Mouse (Mus musculus) heart, adult 2 months (tissue): Measurements from ENCODE around the gene Npy. TPM values are rescaled to one million over a fixed set of nuclear protein-coding genes. Genes with fewer than 3 reads are reported as not detected.

Experiments
- DNase-seq, 2 experiments: peaks; one replicate each; pipeline ENCODE4 v3.0.0; 2021
- H3K27ac ChIP-seq: fragments of 200-600 bp; 2 replicates; pipeline ENCODE4 v1.8.1; 2022
- H3K27me3 ChIP-seq: fragments of 200-500 bp; 2 replicates; pipeline ENCODE4 v1.6.1; 2012; ENCODE audit warnings: mild to moderate bottlenecking, low read length, inconsistent platforms, mixed read lengths; ENCODE audit not compliant: control insufficient read depth, insufficient read depth
- H3K36me3 ChIP-seq: fragments of 200-500 bp; 2 replicates; pipeline ENCODE4 v1.6.1; 2012; ENCODE audit warnings: low read length, inconsistent platforms; ENCODE audit not compliant: control insufficient read depth, insufficient read depth
- H3K4me1 ChIP-seq: fragments of 200-500 bp; 2 replicates; pipeline ENCODE4 v1.6.1; 2011; ENCODE audit warnings: low read length; ENCODE audit not compliant: control insufficient read depth, insufficient read depth
- H3K4me3 ChIP-seq: fragments of 200-600 bp; 2 replicates; pipeline ENCODE4 v1.8.1; 2022
- H3K79me2 ChIP-seq: fragments of 200-500 bp; replicated peaks from 2 replicates; pipeline ENCODE4 v1.6.1; 2012; ENCODE audit warnings: mild to moderate bottlenecking, inconsistent platforms, low read length, moderate library complexity, mixed read lengths; ENCODE audit not compliant: control insufficient read depth, insufficient read depth
- H3K9ac ChIP-seq: fragments of 200-500 bp; 2 replicates; pipeline ENCODE4 v1.6.1; 2012; ENCODE audit warnings: low read depth, mild to moderate bottlenecking, control low read depth, inconsistent platforms, low read length, mixed read lengths
- CTCF ChIP-seq: fragments of 200-600 bp; IDR thresholded peaks from 2 replicates; pipeline ENCODE4 v1.8.1; 2022; ENCODE audit warnings: antibody characterized with exemption, mild to moderate bottlenecking, moderate library complexity
- EP300 ChIP-seq: fragments of 200-500 bp; IDR thresholded peaks from 2 replicates; pipeline ENCODE4 v1.6.1; 2011; ENCODE audit warnings: low read depth, low read length, control low read depth; ENCODE audit not compliant: insufficient read depth
- POLR2A ChIP-seq: fragments of 200-500 bp; IDR thresholded peaks from 2 replicates; pipeline ENCODE4 v1.6.1; 2011; ENCODE audit warnings: mild to moderate bottlenecking, low read depth, low read length, control low read depth; ENCODE audit not compliant: insufficient read depth
- WGBS: fragments of 180-500 bp; shearing (Covaris S2); methylation state at CpG from one replicate; pipeline ENCODE4 v1.1.7; 2018; 5-methylcytosine and 5-hydroxymethylcytosine counted together
- intact Hi-C: fragments of 180-260 bp; cut with DNase I; formaldehyde crosslinking; loops from one replicate; pipeline ENCODE4 v1.15.1; 2025
- polyA plus RNA-seq: library from polyadenylated mRNA; depleted of rRNA; stranded (reverse); fragments of >200 nt; gene quantifications from 2 replicates; pipeline ENCODE4 v1.2.3, GENCODE M21; 2012
- total RNA-seq, 2 experiments: library from RNA; stranded (reverse); gene quantifications; 2 replicates each; pipeline ENCODE4 v1.2.3; 2021

Gene Npy
- total and polyA plus RNA-seq, 3 experiments, result 7.1 TPM; not detected in 2

- H3K27me3 ChIP-seq, result no peaks in the 10 kb centered on the region; the same call in 1 of the 2 replicates
- no peak overlapping the region for H3K9ac ChIP-seq
- H3K4me1 ChIP-seq, result no peaks in the 10 kb centered on the region
- no peaks in the 10 kb centered on the region for H3K36me3 ChIP-seq
- no peaks in the 10 kb centered on the region for H3K79me2 ChIP-seq
- no peak overlapping the region for H3K4me3 ChIP-seq
- DNase-seq, result no peak
- 77% methylated on average over 5 of the region's 5 CpGs for WGBS
- intact Hi-C loops, result no loop called here
- TF ChIP-seq EP300, result no peak
- H3K27ac ChIP-seq, result no peak overlapping the region
Observed at GRCm38 (mm10) chr6:49781852-49782251, 40.7 kb upstream of the Npy start.

DNA sequence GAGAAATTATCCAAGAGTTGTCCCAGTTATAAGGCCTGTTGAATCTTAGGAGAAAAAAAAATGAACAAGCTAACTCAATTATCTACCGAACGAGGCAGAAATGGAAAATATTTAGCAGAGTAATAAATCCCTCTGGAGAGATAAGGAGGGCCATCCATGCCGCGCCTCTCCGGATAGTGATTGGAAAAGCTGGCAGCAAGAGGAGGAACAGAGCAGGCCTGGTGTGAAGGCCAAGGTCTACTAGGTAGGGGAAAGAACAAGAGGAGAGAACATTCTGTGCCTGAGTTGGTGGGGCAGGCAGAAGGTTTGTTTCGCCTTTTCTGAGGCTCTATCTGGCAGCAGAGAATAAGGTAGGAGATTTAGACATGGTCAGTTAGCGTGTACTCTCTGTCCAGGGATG is 39.8 kb upstream of the Npy start:
- no peak overlapping the region for H3K9ac ChIP-seq
- H3K79me2 ChIP-seq, result no peaks in the 10 kb centered on the region
- H3K4me1 ChIP-seq, result no peaks in the 10 kb centered on the region
- no peak overlapping the region for H3K27ac ChIP-seq
- no peak for TF ChIP-seq CTCF
- no peaks in the 10 kb centered on the region for H3K36me3 ChIP-seq
- H3K27me3 ChIP-seq, result no peaks in the 10 kb centered on the region; the same call in 1 of the 2 replicates
- WGBS, result 82% methylated on average over 7 of the region's 7 CpGs
- intact Hi-C loops, result no loop called here
- DNase-seq, result no peak
- no peak overlapping the region for H3K4me3 ChIP-seq

DNA sequence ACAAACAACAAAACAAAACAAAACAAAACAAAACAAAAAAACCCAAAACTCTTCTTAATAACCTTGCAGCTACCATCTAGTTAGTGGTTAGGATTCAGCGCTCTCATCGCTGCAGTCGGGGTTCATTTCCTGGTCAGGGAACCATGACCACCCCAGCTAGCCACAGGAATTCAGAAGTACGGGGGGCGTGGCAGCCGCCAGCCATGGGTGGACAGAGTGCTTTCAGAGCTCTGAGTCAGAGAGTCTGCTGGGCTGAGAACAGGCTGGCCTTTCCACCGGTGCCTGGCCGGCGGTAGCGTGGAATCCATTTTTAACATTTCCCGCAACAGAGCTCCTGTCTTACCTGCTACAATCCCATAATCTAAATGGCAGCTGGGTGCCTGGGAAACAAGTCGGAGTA is 30.0 kb upstream of the Npy start:
- WGBS, result 88% methylated on average over 12 of the region's 12 CpGs
- no peaks in the 10 kb centered on the region for H3K4me1 ChIP-seq
- TF ChIP-seq EP300 (no peak), POLR2A (no peak), CTCF (no peak)
- intact Hi-C loops, result no loop called here
- DNase-seq, result no peak
- H3K36me3 ChIP-seq, result no peaks in the 10 kb centered on the region
- no peak overlapping the region for H3K4me3 ChIP-seq
- H3K27me3 ChIP-seq, result no peaks in the 10 kb centered on the region
- H3K9ac ChIP-seq, result no peak overlapping the region
- no peaks in the 10 kb centered on the region for H3K79me2 ChIP-seq
- H3K27ac ChIP-seq, result no peak overlapping the region

DNA sequence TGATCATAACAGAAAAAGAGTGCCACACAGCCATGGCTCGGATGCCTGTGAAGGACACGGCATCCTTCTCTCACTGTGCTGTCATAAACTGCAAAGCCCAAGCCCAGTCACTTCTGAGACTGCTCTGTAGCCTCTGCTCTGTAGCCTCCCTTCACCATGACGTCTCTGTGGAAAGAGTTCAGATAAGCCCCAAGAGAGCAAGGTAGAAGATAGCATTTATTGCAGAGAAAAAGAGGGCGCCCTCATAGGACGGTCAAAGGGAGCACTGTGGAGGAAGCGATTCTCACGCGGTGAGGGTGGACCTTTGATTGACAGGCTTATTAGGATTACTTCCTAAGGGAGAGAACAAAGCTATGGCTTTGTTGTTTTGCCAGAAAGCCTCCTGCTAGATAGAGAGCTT is 18.4 kb upstream of the Npy start:
- no peaks in the 10 kb centered on the region for H3K79me2 ChIP-seq
- WGBS, result 40% methylated on average over 8 of the region's 8 CpGs
- H3K4me1 ChIP-seq, result no peaks in the 10 kb centered on the region
- no peak for TF ChIP-seq EP300
- DNase-seq, result no peak
- H3K36me3 ChIP-seq, result no peaks in the 10 kb centered on the region
- H3K27me3 ChIP-seq, result no peaks in the 10 kb centered on the region
- no peak overlapping the region for H3K4me3 ChIP-seq
- H3K9ac ChIP-seq, result no peak overlapping the region
- no peak overlapping the region for H3K27ac ChIP-seq
- intact Hi-C loops, result no loop called here

GRCm38 (mm10) chr6:49808076-49808475 is 14.4 kb upstream of the Npy start:
- intact Hi-C loops, result no loop called here
- TF ChIP-seq POLR2A, result no peak
- no peak for TF ChIP-seq CTCF
- TF ChIP-seq EP300, result no peak

GRCm38 (mm10) chr6:49817183-49817582 is 5.3 kb upstream of the Npy start:
- TF ChIP-seq CTCF (no peak), POLR2A (no peak), EP300 (no peak)
- no peak for DNase-seq
- Histone ChIP-seq H3K79me2 (no peaks in the 10 kb centered on the region), H3K27ac (no peak overlapping the region), H3K27me3 (peaks cover 5% of the 10 kb centered on the region), H3K9ac (no peak overlapping the region), H3K36me3 (no peaks in the 10 kb centered on the region), H3K4me1 (no peaks in the 10 kb centered on the region), H3K4me3 (no peak overlapping the region)
- WGBS, result 74% methylated on average over 5 of the region's 5 CpGs
- intact Hi-C loops, result no loop called here

More at GRCm38 (mm10) chr6:49808076-49808475, 14.4 kb upstream of the Npy start:
- H3K79me2 ChIP-seq, result no peaks in the 10 kb centered on the region
- H3K36me3 ChIP-seq, result no peaks in the 10 kb centered on the region
- H3K9ac ChIP-seq, result no peak overlapping the region
- H3K27ac ChIP-seq, result no peak overlapping the region
- H3K4me1 ChIP-seq, result no peaks in the 10 kb centered on the region
- 32% methylated on average over 13 of the region's 13 CpGs for WGBS
- H3K27me3 ChIP-seq, result no peaks in the 10 kb centered on the region
- no peak overlapping the region for H3K4me3 ChIP-seq
- DNase-seq, result no peak

- no peaks in the 10 kb centered on the region for H3K79me2 ChIP-seq
- no peak for DNase-seq
- H3K27ac ChIP-seq, result no peak overlapping the region
- H3K4me1 ChIP-seq, result no peaks in the 10 kb centered on the region
- no peak for TF ChIP-seq EP300
- H3K4me3 ChIP-seq, result no peak overlapping the region
- WGBS, result 59% methylated on average over 6 of the region's 6 CpGs
- intact Hi-C loops, result no loop called here
- no peaks in the 10 kb centered on the region for H3K36me3 ChIP-seq
- H3K9ac ChIP-seq, result no peak overlapping the region
- peaks cover 9% of the 10 kb centered on the region for H3K27me3 ChIP-seq
Observed at GRCm38 (mm10) chr6:49817625-49818024, 4.9 kb upstream of the Npy start.
